Mouse (Mus musculus) forebrain, embryonic 12.5 days (tissue): ENCODE results near the gene Olfr1359. TPM values are rescaled to one million over a fixed set of nuclear protein-coding genes. Genes with fewer than 3 reads are reported as not detected.
"Not testable (repeated sequence)": the region's sequence is repeated elsewhere in the genome, so short reads cannot be mapped to it uniquely, and the experiment has no call there.

Source experiments
- ATAC-seq: fragments of 200-750 bp; cut with Nextera tagmentation; 2 replicates; pipeline ENCODE4 v1.8.0; 2017; ENCODE audit warnings: moderate TSS enrichment; ENCODE audit not compliant: low FRiP score
- H3K27ac ChIP-seq: fragments of 300-500 bp; sonication (generic); 2 replicates; pipeline ENCODE4 v1.5.1; 2016; ENCODE audit warnings: mild to moderate bottlenecking
- H3K27me3 ChIP-seq: fragments of 300-500 bp; sonication (generic); 2 replicates; pipeline ENCODE4 v1.6.1; 2016; ENCODE audit warnings: mild to moderate bottlenecking
- H3K36me3 ChIP-seq: fragments of 300-500 bp; sonication (generic); replicated peaks from 2 replicates; pipeline ENCODE4 v1.6.1; 2016; ENCODE audit warnings: mild to moderate bottlenecking
- H3K4me1 ChIP-seq: fragments of 300-500 bp; sonication (generic); 2 replicates; pipeline ENCODE4 v1.6.1; 2016
- H3K4me2 ChIP-seq: fragments of 300-500 bp; sonication (generic); 2 replicates; pipeline ENCODE4 v1.6.1; 2016; ENCODE audit warnings: mild to moderate bottlenecking, moderate library complexity
- H3K4me3 ChIP-seq: fragments of 300-500 bp; sonication (generic); replicated peaks from 2 replicates; pipeline ENCODE4 v1.5.1; 2016; ENCODE audit warnings: mild to moderate bottlenecking
- H3K9ac ChIP-seq: fragments of 300-500 bp; sonication (generic); 2 replicates; pipeline ENCODE4 v1.6.1; 2016; ENCODE audit warnings: mild to moderate bottlenecking
- H3K9me3 ChIP-seq: fragments of 300-500 bp; sonication (generic); 2 replicates; pipeline ENCODE4 v1.6.1; 2016
- WGBS: fragments of 180-500 bp; shearing (Covaris S2); methylation state at CpG from one replicate; pipeline ENCODE4 v1.1.7; 2016; 5-methylcytosine and 5-hydroxymethylcytosine counted together
- microRNA-seq: library from miRNA; unstranded; fragments of <30 nt; microRNA quantifications from one replicate; pipeline ENCODE4, GENCODE M21; 2017
- polyA plus RNA-seq: library from polyadenylated mRNA; unstranded; fragments of >200 nt; fragmentation: Nextera tagmentation; extraction: Ambion mirVana; gene quantifications from 2 replicates; pipeline ENCODE4 v1.2.1, GENCODE M21; 2016

Gene Olfr1359
- polyA plus RNA-seq, 1 experiment from 2014 or later: not detected

DNA sequence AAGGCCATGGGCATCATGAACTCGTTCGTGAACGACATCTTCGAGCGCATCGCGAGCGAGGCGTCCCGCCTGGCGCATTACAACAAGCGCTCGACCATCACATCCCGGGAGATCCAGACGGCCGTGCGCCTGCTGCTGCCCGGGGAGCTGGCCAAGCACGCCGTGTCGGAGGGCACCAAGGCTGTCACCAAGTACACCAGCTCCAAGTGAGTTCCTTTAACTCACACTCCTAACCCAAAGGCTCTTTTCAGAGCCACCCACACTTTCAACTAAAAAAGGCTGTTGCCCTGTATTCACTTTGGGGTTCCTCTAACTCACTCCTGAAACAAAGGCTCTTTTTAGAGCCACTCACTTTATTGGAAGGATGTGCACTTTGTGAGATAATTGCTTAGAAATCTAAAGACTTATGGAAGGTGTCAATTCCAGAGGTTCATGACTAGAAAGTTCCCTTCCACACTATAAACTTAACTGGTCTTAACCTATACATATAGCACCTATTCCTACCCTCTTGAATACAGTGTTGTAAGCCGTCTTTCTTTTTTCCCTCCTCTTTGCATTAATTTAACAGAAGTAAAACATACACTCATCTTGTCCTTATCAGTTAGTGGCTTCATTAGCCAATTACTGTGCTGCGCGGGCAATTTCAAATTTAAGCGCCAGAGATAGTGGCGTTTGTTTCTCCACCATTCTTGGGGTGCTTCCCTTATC, 56.5 kb downstream of the Olfr1359 start:
- under 1% methylated on average over 23 of the region's 26 CpGs for WGBS
- not testable (repeated sequence) for H3K27me3 ChIP-seq, ATAC-seq, H3K9me3 ChIP-seq, H3K36me3 ChIP-seq
- H3K4me3 ChIP-seq: peak overlapping the region; percentile 46
- peak overlapping the region; percentile 68 for H3K9ac ChIP-seq
- peak overlapping the region; percentile 97 for H3K27ac ChIP-seq
- peaks cover 23% of the 10 kb centered on the region for H3K4me1 ChIP-seq
- peak overlapping the region; percentile 63 for H3K4me2 ChIP-seq

DNA sequence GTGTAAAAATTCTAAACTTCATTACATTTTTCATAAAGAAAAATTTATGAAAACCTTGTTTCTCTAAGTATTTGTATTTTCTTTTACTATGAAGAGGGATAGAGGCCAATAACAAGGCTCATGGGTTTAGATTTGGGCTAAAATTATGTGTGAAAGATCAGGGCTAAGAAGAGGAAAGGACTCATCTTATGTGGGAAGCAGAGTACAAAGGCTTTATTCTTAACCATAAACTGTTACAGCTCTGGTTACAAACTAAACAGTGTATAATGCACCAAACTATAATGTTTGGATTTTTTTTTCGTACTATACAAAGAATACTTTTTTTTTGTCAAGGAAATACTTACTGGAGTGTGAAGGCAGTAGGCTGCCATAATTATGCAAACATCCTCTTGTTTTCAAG, 57.8 kb downstream of the Olfr1359 start:
- WGBS: 71% methylated on average over 1 of the region's 1 CpGs
- H3K4me1 ChIP-seq: peaks cover 20% of the 10 kb centered on the region
- H3K36me3 ChIP-seq: no peaks in the 10 kb centered on the region
- no peaks in the 10 kb centered on the region for H3K9me3 ChIP-seq
- ATAC-seq: no peak
- no peaks in the 10 kb centered on the region for H3K27me3 ChIP-seq
- H3K27ac ChIP-seq: no peak overlapping the region
- H3K4me3 ChIP-seq: no peak overlapping the region
- peak overlapping the region; percentile 38; the same call in 1 of the 2 replicates for H3K4me2 ChIP-seq
- no peak overlapping the region for H3K9ac ChIP-seq

Small RNA genes within 50 kb of the gene (microRNA-seq; reads per million reads assigned to microRNA genes)
- not detected for gene Gm44357
- not detected for gene Gm44367
- not detected for gene Gm44454

Other genes starting within 250 kb of the Olfr1359 start
- 20.9 and 21.3 TPM in 2 replicates for gene Zscan26, start 244.4 kb upstream of the Olfr1359 start, polyA plus RNA-seq
- 3.1 and 3.3 TPM in 2 replicates for gene Nkapl, start 229.6 kb upstream of the Olfr1359 start, polyA plus RNA-seq
- 6.3 and 6.4 TPM in 2 replicates for gene Zkscan4, start 219.2 kb upstream of the Olfr1359 start, polyA plus RNA-seq
- gene Gm10065, start 218.7 kb upstream of the Olfr1359 start, polyA plus RNA-seq: not detected in 2 replicates
- gene AK157302, start 202.9 kb upstream of the Olfr1359 start, polyA plus RNA-seq: 0.17 and 0.54 TPM in 2 replicates
- gene Gm11273, start 196.7 kb upstream of the Olfr1359 start, polyA plus RNA-seq: 2.4 and 2.5 TPM in 2 replicates
- gene Zkscan8, start 167.0 kb upstream of the Olfr1359 start, polyA plus RNA-seq: 8.9 and 10.1 TPM in 2 replicates
- gene Olfr1366, start 155.3 kb upstream of the Olfr1359 start, polyA plus RNA-seq: 0.17 and 0.22 TPM in 2 replicates
- not detected in 2 replicates for gene Olfr1535, start 138.2 kb upstream of the Olfr1359 start, polyA plus RNA-seq
- gene Olfr1364, start 116.4 kb upstream of the Olfr1359 start, polyA plus RNA-seq: not detected in 2 replicates
- gene Olfr1362, start 84.1 kb upstream of the Olfr1359 start, polyA plus RNA-seq: not detected in 2 replicates
- not detected in 2 replicates for gene Olfr11, start 55.6 kb upstream of the Olfr1359 start, polyA plus RNA-seq
- gene Olfr1361, start 34.7 kb upstream of the Olfr1359 start, polyA plus RNA-seq: not detected in 2 replicates
- not detected in 2 replicates for gene Olfr1360, start 20.7 kb upstream of the Olfr1359 start, polyA plus RNA-seq
- gene Hist1h2bl, start 18.0 kb downstream of the Olfr1359 start, polyA plus RNA-seq: 4.8 TPM in 1 of 2 replicates, not detected in the other
- gene Hist1h2ai, start 18.3 kb downstream of the Olfr1359 start, polyA plus RNA-seq: 18.4 and 22.2 TPM in 2 replicates
- gene Hist1h3h, start 19.5 kb downstream of the Olfr1359 start, polyA plus RNA-seq: 13.8 and 14.8 TPM in 2 replicates
- 5.8 and 5.9 TPM in 2 replicates for gene Hist1h2bm, start 23.9 kb downstream of the Olfr1359 start, polyA plus RNA-seq
- 0.74 and 0.86 TPM in 2 replicates for gene Hist1h4j, start 37.0 kb downstream of the Olfr1359 start, polyA plus RNA-seq
- gene Hist1h4k, start 52.4 kb downstream of the Olfr1359 start, polyA plus RNA-seq: 2.4 and 4.5 TPM in 2 replicates
- gene Hist1h2ak, start 55.7 kb downstream of the Olfr1359 start, polyA plus RNA-seq: 34.1 and 37.7 TPM in 2 replicates
- gene Hist1h2bn, start 56.0 kb downstream of the Olfr1359 start, polyA plus RNA-seq: 4.9 and 5.2 TPM in 2 replicates
- gene Hist1h1b, start 82.5 kb downstream of the Olfr1359 start, polyA plus RNA-seq: 44.0 and 46.6 TPM in 2 replicates
- 166 and 188 TPM in 2 replicates for gene Hist1h3i, start 85.3 kb downstream of the Olfr1359 start, polyA plus RNA-seq
- gene Hist1h2an, start 89.1 kb downstream of the Olfr1359 start, polyA plus RNA-seq: 13.9 and 15.0 TPM in 2 replicates
- gene Hist1h2bp, start 89.3 kb downstream of the Olfr1359 start, polyA plus RNA-seq: 3.0 and 5.2 TPM in 2 replicates
- gene Hist1h2bq, start 112.1 kb downstream of the Olfr1359 start, polyA plus RNA-seq: 23.9 and 32.5 TPM in 2 replicates
- not detected in 2 replicates for gene Hist1h2ao, start 112.4 kb downstream of the Olfr1359 start, polyA plus RNA-seq
- gene Hist1h4m, start 113.6 kb downstream of the Olfr1359 start, polyA plus RNA-seq: not detected in 2 replicates
- gene Hist1h4n, start 134.1 kb downstream of the Olfr1359 start, polyA plus RNA-seq: 12.5 and 13.8 TPM in 2 replicates
- gene Hist1h2ap, start 135.4 kb downstream of the Olfr1359 start, polyA plus RNA-seq: 6,142 and 6,230 TPM in 2 replicates
- 24.5 and 30.9 TPM in 2 replicates for gene Hist1h2br, start 135.6 kb downstream of the Olfr1359 start, polyA plus RNA-seq
- gene Zfp184, start 247.0 kb downstream of the Olfr1359 start, polyA plus RNA-seq: 24.5 and 26.7 TPM in 2 replicates